Mouse (Mus musculus): ENCODE measurements around the gene Fcgrt. TPM values are rescaled to one million over a fixed set of nuclear protein-coding genes. Genes with fewer than 3 reads are reported as not detected.
A peak's percentile ranks its signal among the peaks of the same experiment; 100 is the strongest.
"Not testable (repeated sequence)": the region's sequence is repeated elsewhere in the genome, so short reads cannot be mapped to it uniquely, and the experiment has no call there.

The Fcgrt gene
- total RNA-seq (2021), result 10 to 100 TPM; 39.2 to 40.0 TPM
- long read RNA-seq, experiment 1, transcript Fcgrt-201 (7 exons, 1,770 nt), result major isoform, 35 of 64 reads
- long read RNA-seq, experiment 1, transcript Fcgrt-205 (2 exons, 595 nt), result minor isoform, 12 of 64 reads
- long read RNA-seq, experiment 1, partial matches to known transcripts, result 9 of 64 reads
- long read RNA-seq, experiment 1, other reads (novel, unspliced or antisense), result 4 of 64 reads
- long read RNA-seq, experiment 2, transcript Fcgrt-201 (7 exons, 1,770 nt), result major isoform, 32 of 51 reads
- long read RNA-seq, experiment 2, transcript Fcgrt-203 (7 exons, 1,602 nt), result minor isoform, 6 of 51 reads
- long read RNA-seq, experiment 2, transcript Fcgrt-205 (2 exons, 595 nt), result minor isoform, 6 of 51 reads
- long read RNA-seq, experiment 2, partial matches to known transcripts, result 5 of 51 reads
- long read RNA-seq, experiment 2, other reads (novel, unspliced or antisense), result 2 of 51 reads

GRCm38 (mm10) chr7:45103652-45104180 lies at the start of gene Fcgrt:
Gene Fcgrt, minus strand, starts transcription at chr7:45103851.
- intact Hi-C loops (cut with DNase I), result no loop called here

GRCm38 (mm10) chr7:45153052-45153451 lies 49.4 kb upstream of the Fcgrt start:
- intact Hi-C loops (cut with DNase I); DNase-seq: not testable (repeated sequence)

More at GRCm38 (mm10) chr7:45103652-45104180, at the start of gene Fcgrt:
- DNase-seq, result peak; percentile 90 to 97

GRCm38 (mm10) chr7:45151303-45151702 lies 47.7 kb upstream of the Fcgrt start:
- peak in 1 of 2 experiments; percentile 31 for DNase-seq
- intact Hi-C loops (cut with DNase I), result no loop called here

- DNase-seq, result no peak
- intact Hi-C loops (cut with DNase I), result no loop called here
Measured at GRCm38 (mm10) chr7:45150321-45150720, 46.7 kb upstream of the Fcgrt start.

GRCm38 (mm10) chr7:45149545-45149944 lies 45.9 kb upstream of the Fcgrt start:
- DNase-seq, result no peak

GRCm38 (mm10) chr7:45148534-45149098 lies 45.0 kb upstream of the Fcgrt start:
- no peak for DNase-seq
- intact Hi-C loops (cut with DNase I), result no loop called here

More at GRCm38 (mm10) chr7:45149545-45149944, 45.9 kb upstream of the Fcgrt start:
- intact Hi-C loops (cut with DNase I), result no loop called here

DNA sequence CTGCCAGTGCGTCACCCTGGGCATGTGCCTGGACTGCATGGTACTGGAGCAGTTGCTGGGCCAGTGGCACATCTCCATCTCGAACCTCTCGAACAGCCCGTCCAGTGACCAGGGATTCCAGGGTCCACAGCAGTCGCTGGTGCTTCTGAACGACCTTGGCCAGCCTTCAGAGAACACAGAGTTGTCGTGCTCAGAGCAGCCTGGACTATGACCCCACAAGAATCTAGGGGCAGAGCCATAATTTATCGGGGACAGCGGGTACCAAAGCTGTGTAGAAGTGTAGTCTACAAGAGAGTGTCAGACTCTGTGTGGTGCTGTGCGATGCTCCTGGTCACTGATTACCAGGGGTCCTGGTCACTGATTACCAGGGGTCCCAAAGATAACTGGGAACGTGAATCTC lies 44.2 kb upstream of the Fcgrt start:
- DNase-seq, result no peak
- intact Hi-C loops (cut with DNase I), result no loop called here

DNA sequence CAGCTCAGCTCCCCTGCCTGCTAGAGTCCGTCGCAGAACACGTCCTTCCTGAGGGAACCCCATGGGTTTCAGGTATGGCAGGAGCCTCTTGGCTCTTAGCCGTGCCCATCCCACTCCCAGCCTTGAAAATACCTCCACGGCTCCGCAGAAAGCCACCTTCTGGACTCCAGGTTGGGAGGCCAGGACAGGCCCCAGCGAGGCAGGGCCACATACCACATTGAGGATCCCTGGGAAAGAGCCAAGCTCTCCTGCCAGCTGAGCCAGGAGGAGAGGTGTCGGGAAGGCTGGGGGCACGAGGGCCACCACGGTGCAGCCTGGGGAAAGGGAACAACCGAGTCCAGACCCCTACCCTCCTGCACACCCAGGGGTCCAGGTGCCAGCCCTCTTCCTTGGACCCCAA lies 43.6 kb upstream of the Fcgrt start:
- intact Hi-C loops (cut with DNase I), result no loop called here

DNA sequence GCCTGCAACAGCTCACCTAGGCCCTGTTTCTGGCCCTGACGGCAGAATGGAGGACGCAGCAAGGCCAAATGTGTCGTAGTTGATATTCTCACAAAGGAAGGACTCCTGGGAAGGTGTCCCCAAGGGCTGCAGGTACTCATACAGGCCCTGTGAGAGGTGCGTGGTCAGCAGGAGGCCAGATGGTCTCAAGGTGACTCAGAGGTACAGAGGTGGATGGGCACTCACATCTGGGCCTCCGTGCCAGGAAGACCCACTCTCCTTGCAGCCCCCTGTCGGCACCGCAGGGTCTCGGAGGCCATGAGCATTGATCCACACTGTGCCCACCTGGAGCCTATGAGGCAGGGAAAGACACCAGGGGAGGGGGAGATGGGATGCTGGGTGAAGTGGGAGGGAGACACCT lies 41.8 kb upstream of the Fcgrt start:
- no peak for DNase-seq
- intact Hi-C loops (cut with DNase I), result no loop called here

More for the DNA sequence above, 43.6 kb upstream of the Fcgrt start:
- no peak for DNase-seq

GRCm38 (mm10) chr7:45144368-45145174 lies 40.9 kb upstream of the Fcgrt start:
- intact Hi-C loops (cut with DNase I), result no loop called here
- no peak for DNase-seq

DNA sequence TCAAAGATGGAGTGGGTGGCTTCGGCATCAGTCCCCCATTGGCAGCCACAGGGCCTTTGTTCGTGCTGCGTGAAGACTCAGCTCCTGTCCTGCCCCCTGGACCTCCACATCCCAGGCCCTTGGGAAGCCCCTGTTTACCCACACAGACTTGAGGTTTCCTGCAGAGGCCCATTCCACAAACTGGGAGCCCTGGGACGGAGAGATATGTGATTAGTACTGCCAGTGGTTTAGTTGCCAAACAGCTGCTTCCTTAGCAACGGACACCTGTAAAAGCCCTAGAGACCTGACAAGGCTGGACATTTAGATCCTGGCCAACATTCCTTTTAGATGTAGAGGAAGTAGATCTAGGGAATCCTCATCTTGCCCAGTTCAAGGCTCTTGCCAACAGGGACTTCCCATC lies 38.3 kb upstream of the Fcgrt start:
- DNase-seq, result no peak
- intact Hi-C loops (cut with DNase I), result no loop called here

GRCm38 (mm10) chr7:45141319-45141718 lies 37.7 kb upstream of the Fcgrt start:
- intact Hi-C loops (cut with DNase I), result no loop called here
- no peak for DNase-seq

GRCm38 (mm10) chr7:45139904-45140723 lies 36.5 kb upstream of the Fcgrt start:
- intact Hi-C loops (cut with DNase I), result loop anchor here (5.0 kb wide), 1 partner anchor 158 kb away; no protein-coding TSS in a partner anchor
- no peak for DNase-seq

- no peak for DNase-seq
- intact Hi-C loops (cut with DNase I), result loop anchor here (5.0 kb wide), 1 partner anchor 156 kb away; no protein-coding TSS in a partner anchor
Measured at GRCm38 (mm10) chr7:45138403-45138802, 34.8 kb upstream of the Fcgrt start.

- no peak for DNase-seq
- intact Hi-C loops (cut with DNase I), result loop anchor here (5.0 kb wide), 1 partner anchor 155 kb away; no protein-coding TSS in a partner anchor
Measured at GRCm38 (mm10) chr7:45137171-45138006, 33.7 kb upstream of the Fcgrt start.

DNA sequence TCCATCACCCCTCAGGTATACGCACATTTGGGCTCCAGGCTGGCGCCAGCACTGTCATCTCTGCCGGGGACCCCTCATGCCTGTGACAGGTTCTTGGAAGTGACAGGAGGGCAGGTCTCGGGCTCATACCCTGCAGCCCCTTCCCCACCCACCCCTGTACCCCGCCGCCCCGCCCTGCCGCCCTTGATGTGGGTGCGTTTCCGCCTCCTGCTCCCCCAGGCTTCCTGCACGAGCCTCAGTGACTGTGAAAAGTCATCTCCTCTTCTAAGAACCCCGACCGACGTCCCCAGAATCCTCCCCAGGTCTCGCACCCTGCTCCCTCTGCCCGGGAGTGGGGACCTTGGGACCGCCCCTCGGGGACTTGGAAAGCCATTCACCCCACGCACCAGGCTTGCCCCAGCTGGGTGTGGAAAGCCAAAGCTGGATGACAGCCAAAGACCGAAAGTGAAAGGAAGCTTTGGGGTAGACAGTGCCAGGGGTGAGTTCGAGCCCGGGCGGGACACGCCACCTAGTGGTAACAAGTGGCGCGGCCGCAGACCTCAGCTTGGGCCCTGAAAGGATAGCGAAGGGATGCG lies 32.4 kb upstream of the Fcgrt start, which contains the start of the genes Gm45713 and Flt3l:
Gene Gm45713 (minus strand): TSS at position 239 of the 575 bp plus-strand sequence.
Gene Flt3l (minus strand): TSS at position 440 of the 575 bp plus-strand sequence.
- DNase-seq, result peak; percentile 92
- intact Hi-C loops (cut with DNase I), result loop anchor here (1.0 to 5.0 kb wide), 2 partner anchors 55 to 154 kb away; no protein-coding TSS in a partner anchor

DNA sequence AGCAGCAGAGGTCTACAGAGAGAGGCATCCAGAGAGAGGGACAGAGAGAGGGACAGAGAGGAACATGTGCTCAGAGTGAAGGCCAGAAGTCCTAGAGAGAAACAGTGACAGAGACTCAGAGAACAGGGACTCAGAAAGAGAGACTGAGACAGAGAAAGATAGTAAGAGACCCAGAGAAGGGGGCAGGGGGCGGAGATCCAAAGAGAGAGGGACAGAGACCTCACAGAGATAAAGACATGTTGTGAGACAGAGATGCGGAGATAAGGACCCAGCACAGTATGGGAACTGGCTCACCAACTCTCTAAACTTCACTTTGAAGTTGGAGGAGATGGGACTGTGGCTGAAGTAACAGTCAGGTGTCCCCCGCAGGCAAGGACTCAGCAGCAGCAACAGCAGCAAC lies 31.7 kb upstream of the Fcgrt start:
- intact Hi-C loops (cut with DNase I), result loop anchor here (5.0 kb wide), 1 partner anchor 153 kb away; no protein-coding TSS in a partner anchor
- no peak for DNase-seq

- DNase-seq, result no peak
- intact Hi-C loops (cut with DNase I), result loop anchor here (5.0 kb wide), 1 partner anchor 152 kb away; no protein-coding TSS in a partner anchor
Measured at GRCm38 (mm10) chr7:45134544-45135026, 30.9 kb upstream of the Fcgrt start.

All from gastrocnemius, postnatal 36 days (tissue).